Mouse (Mus musculus) stomach, embryonic 16.5 days (tissue): ENCODE results near the gene Cux2. TPM values are rescaled to one million over a fixed set of nuclear protein-coding genes. Genes with fewer than 3 reads are reported as not detected.
A peak's percentile ranks its signal among the peaks of the same experiment; 100 is the strongest.

Experiments
- ATAC-seq: fragments of 200-750 bp; cut with Nextera tagmentation; 2 replicates; pipeline ENCODE4 v1.8.0; 2017; ENCODE audit warnings: moderate number of reproducible peaks, moderate TSS enrichment; ENCODE audit not compliant: insufficient read depth, low FRiP score
- H3K27ac ChIP-seq: fragments of 300-500 bp; sonication (generic); 2 replicates; pipeline ENCODE4 v1.5.1; 2014; ENCODE audit warnings: low read length
- H3K27me3 ChIP-seq: fragments of 300-500 bp; sonication (generic); 2 replicates; pipeline ENCODE4 v1.6.1; 2014; ENCODE audit warnings: low read length, control low read depth, mixed read lengths; ENCODE audit not compliant: control insufficient read depth, insufficient read depth
- H3K36me3 ChIP-seq: fragments of 300-500 bp; sonication (generic); 2 replicates; pipeline ENCODE4 v1.6.1; 2014; ENCODE audit warnings: low read length; ENCODE audit not compliant: control insufficient read depth, insufficient read depth
- H3K4me1 ChIP-seq: fragments of 300-500 bp; sonication (generic); 2 replicates; pipeline ENCODE4 v1.6.1; 2014; ENCODE audit warnings: low read length, control low read depth, mixed read lengths; ENCODE audit not compliant: control insufficient read depth, insufficient read depth
- H3K4me2 ChIP-seq: fragments of 300-500 bp; sonication (generic); 2 replicates; pipeline ENCODE4 v1.6.1; 2014; ENCODE audit warnings: low read depth, low read length, mixed read lengths
- H3K4me3 ChIP-seq: fragments of 300-500 bp; sonication (generic); replicated peaks from 2 replicates; pipeline ENCODE4 v1.5.1; 2014; ENCODE audit warnings: mild to moderate bottlenecking, low read length
- H3K9ac ChIP-seq: fragments of 300-500 bp; sonication (generic); 2 replicates; pipeline ENCODE4 v1.6.1; 2014; ENCODE audit warnings: low read length
- H3K9me3 ChIP-seq: fragments of 300-500 bp; sonication (generic); replicated peaks from 2 replicates; pipeline ENCODE4 v1.6.1; 2016; ENCODE audit warnings: low read length, control low read depth; ENCODE audit not compliant: control insufficient read depth
- WGBS: fragments of 180-500 bp; shearing (Covaris S2); extraction: QIAGEN DNeasy Blood & Tissue Kit; methylation state at CpG from one replicate; pipeline ENCODE4 v1.1.7; 2014; 5-methylcytosine and 5-hydroxymethylcytosine counted together
- polyA plus RNA-seq: library from polyadenylated mRNA; unstranded; fragments of >200 nt; fragmentation: Nextera tagmentation; extraction: Ambion mirVana; gene quantifications from 2 replicates; pipeline ENCODE4 v1.2.1, GENCODE M21; 2015

Gene Cux2
- polyA plus RNA-seq, 1 experiment from 2014 or later = 3.5 TPM

GRCm38 (mm10) chr5:121958551-121958950, 91.4 kb downstream of the Cux2 start:
- WGBS = 68% methylated on average over 9 of the region's 9 CpGs
- H3K27me3 ChIP-seq = no peaks in the 10 kb centered on the region
- no peak overlapping the region for H3K27ac ChIP-seq
- no peak overlapping the region for H3K4me2 ChIP-seq
- ATAC-seq = no peak
- no peak overlapping the region for H3K4me3 ChIP-seq
- peaks cover 14% of the 10 kb centered on the region for H3K4me1 ChIP-seq
- no peaks in the 10 kb centered on the region for H3K36me3 ChIP-seq
- H3K9me3 ChIP-seq = no peaks in the 10 kb centered on the region
- H3K9ac ChIP-seq = no peak overlapping the region

- Histone ChIP-seq H3K9ac (no peak overlapping the region), H3K27me3 (no peaks in the 10 kb centered on the region), H3K9me3 (no peaks in the 10 kb centered on the region), H3K4me1 (peaks cover 14% of the 10 kb centered on the region), H3K27ac (no peak overlapping the region), H3K36me3 (no peaks in the 10 kb centered on the region), H3K4me2 (no peak overlapping the region), H3K4me3 (no peak overlapping the region)
- WGBS = 70% methylated on average over 5 of the region's 5 CpGs
- ATAC-seq = no peak
Measured at GRCm38 (mm10) chr5:121955806-121956205, 94.1 kb downstream of the Cux2 start.

- no peak overlapping the region for H3K27ac ChIP-seq
- no peak overlapping the region for H3K4me3 ChIP-seq
- no peak overlapping the region for H3K9ac ChIP-seq
- no peak for ATAC-seq
- no peaks in the 10 kb centered on the region for H3K9me3 ChIP-seq
- H3K36me3 ChIP-seq = no peaks in the 10 kb centered on the region
- H3K27me3 ChIP-seq = peaks cover 2% of the 10 kb centered on the region; the same call in 1 of the 2 replicates
- 54% methylated on average over 2 of the region's 2 CpGs for WGBS
- H3K4me1 ChIP-seq = peaks cover 15% of the 10 kb centered on the region
- H3K4me2 ChIP-seq = no peak overlapping the region
Measured at GRCm38 (mm10) chr5:121950175-121950574, 99.7 kb downstream of the Cux2 start.

GRCm38 (mm10) chr5:121949050-121949443, 100.9 kb downstream of the Cux2 start:
- Histone ChIP-seq H3K4me1 (peaks cover 15% of the 10 kb centered on the region), H3K27me3 (peaks cover 2% of the 10 kb centered on the region; the same call in 1 of the 2 replicates), H3K27ac (0 out of 2 replicates have a peak overlapping the region, but pooled peaks have one; percentile 53), H3K4me2 (peak overlapping the region; percentile 57), H3K36me3 (no peaks in the 10 kb centered on the region), H3K4me3 (no peak overlapping the region; the same call in 1 of the 2 replicates), H3K9ac (no peak overlapping the region), H3K9me3 (no peaks in the 10 kb centered on the region)
- WGBS = 16% methylated on average over 8 of the region's 8 CpGs
- no peak for ATAC-seq

GRCm38 (mm10) chr5:121948302-121949049, 101.4 kb downstream of the Cux2 start:
- H3K27ac ChIP-seq = 0 out of 2 replicates have a peak overlapping the region, but pooled peaks have one; percentile 53
- H3K4me3 ChIP-seq = peak overlapping the region; percentile 28
- peak overlapping the region; percentile 57 for H3K4me2 ChIP-seq
- no peaks in the 10 kb centered on the region for H3K36me3 ChIP-seq
- H3K4me1 ChIP-seq = peaks cover 15% of the 10 kb centered on the region
- H3K9ac ChIP-seq = peak overlapping the region; percentile 49
- H3K9me3 ChIP-seq = no peaks in the 10 kb centered on the region
- ATAC-seq = peak; percentile 56; the same call in 1 of the 2 replicates
- 3% methylated on average over 44 of the region's 44 CpGs for WGBS
- H3K27me3 ChIP-seq = peaks cover 2% of the 10 kb centered on the region; the same call in 1 of the 2 replicates

GRCm38 (mm10) chr5:121946657-121947245, 103.2 kb downstream of the Cux2 start:
- H3K9me3 ChIP-seq = no peaks in the 10 kb centered on the region
- 79% methylated on average over 7 of the region's 7 CpGs for WGBS

GRCm38 (mm10) chr5:121945819-121946218, 104.1 kb downstream of the Cux2 start:
- Histone ChIP-seq H3K4me2 (no peak overlapping the region), H3K27me3 (peaks cover 2% of the 10 kb centered on the region; the same call in 1 of the 2 replicates)

More at GRCm38 (mm10) chr5:121946657-121947245, 103.2 kb downstream of the Cux2 start:
- Histone ChIP-seq H3K27me3 (peaks cover 2% of the 10 kb centered on the region; the same call in 1 of the 2 replicates), H3K4me2 (no peak overlapping the region), H3K36me3 (no peaks in the 10 kb centered on the region), H3K4me3 (no peak overlapping the region), H3K4me1 (peaks cover 15% of the 10 kb centered on the region), H3K27ac (no peak overlapping the region), H3K9ac (no peak overlapping the region)
- ATAC-seq = no peak

GRCm38 (mm10) chr5:121944021-121944790, 105.7 kb downstream of the Cux2 start:
- Histone ChIP-seq H3K36me3 (no peaks in the 10 kb centered on the region), H3K4me3 (no peak overlapping the region), H3K27ac (no peak overlapping the region), H3K27me3 (peaks cover 2% of the 10 kb centered on the region; the same call in 1 of the 2 replicates), H3K4me2 (no peak overlapping the region), H3K4me1 (peaks cover 12% of the 10 kb centered on the region), H3K9me3 (no peaks in the 10 kb centered on the region), H3K9ac (no peak overlapping the region)
- ATAC-seq = no peak
- 87% methylated on average over 16 of the region's 16 CpGs for WGBS

More at GRCm38 (mm10) chr5:121945819-121946218, 104.1 kb downstream of the Cux2 start:
- H3K4me3 ChIP-seq = no peak overlapping the region
- WGBS = 52% methylated on average over 6 of the region's 6 CpGs
- H3K9ac ChIP-seq = no peak overlapping the region
- H3K27ac ChIP-seq = no peak overlapping the region
- H3K9me3 ChIP-seq = no peaks in the 10 kb centered on the region
- no peak for ATAC-seq
- H3K4me1 ChIP-seq = peaks cover 15% of the 10 kb centered on the region
- H3K36me3 ChIP-seq = no peaks in the 10 kb centered on the region
